Mouse (Mus musculus) mature B cell (primary cell): ENCODE measurements at regions not wholly inside any gene's neighbourhood (a gene's known extent, or its start where the extent isn't known, plus 50 kb on each side); places are given as distances from the start of the nearest gene placed in this dataset.
"Not testable (repeated sequence)": the region's sequence is repeated elsewhere in the genome, so short reads cannot be mapped to it uniquely, and the experiment has no call there.

Source experiments
- in situ Hi-C: fragments of 300-500 bp; cut with MboI; formaldehyde crosslinking; loops from 2 replicates; pipeline ENCODE4 v1.14.3; 2019

GRCm38 (mm10) chr17:81319605-81320004 is 122.0 kb upstream of the Gm11096 start:
- in situ Hi-C loops, result no loop called here

DNA sequence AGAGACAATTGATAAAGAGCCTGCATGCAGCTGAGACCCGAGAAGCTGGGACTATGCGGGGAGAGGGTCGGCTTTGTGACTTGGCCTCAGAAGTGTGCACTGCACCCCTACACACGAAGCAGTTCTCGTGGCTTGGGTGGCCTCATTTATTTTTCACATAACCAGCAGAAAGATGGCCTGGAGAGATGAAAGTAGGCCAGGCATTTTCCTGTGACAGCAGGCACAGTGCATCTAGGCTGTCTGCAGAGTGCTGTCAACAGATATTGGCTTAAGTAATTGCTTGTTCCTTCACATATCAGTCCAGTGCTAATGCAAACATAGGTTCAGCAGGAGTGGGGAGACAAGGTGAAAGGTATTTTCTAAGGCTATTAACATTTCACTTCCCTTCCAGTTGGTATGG is 124.9 kb upstream of the Gm11096 start:
- in situ Hi-C loops, result no loop called here

DNA sequence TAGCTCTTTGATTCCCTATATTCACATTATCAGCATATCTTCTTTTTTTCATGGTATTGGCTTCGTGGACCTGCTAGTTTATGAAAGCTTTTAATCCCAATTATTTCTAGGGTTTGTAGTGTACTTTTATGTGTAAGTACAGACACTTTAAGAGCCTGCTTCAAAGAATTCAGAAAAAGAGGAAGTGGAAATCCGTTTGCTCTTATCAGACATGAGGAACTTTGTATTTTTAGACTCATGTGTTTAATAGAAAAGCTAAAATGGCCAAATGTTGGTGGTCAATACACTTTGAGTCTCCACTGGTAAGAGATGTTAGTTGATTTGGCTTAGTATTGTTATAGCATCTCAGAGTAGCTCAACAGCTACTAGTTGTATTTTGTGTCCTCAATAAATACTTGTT is 135.7 kb upstream of the Gm11096 start:
- in situ Hi-C loops, result no loop called here

DNA sequence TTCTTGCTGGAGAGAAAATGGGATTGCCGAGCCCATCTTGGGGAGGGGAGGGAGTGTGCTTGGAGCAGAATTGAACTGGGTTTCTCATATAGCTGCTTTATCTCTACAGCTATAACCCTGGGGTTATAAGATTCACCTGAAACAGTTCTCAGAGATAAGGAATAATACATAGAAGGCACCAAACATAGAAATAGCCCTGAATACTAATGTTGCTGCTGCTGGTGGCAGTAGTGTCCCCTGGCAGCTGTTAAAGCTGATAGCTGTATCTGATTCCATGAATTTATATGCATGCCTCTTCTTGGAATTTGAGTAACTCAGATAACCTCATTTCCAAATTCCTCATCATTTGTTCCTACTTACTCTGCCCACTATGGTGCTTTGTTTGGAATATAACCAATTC is 137.0 kb upstream of the Gm11096 start:
- in situ Hi-C loops, result no loop called here

DNA sequence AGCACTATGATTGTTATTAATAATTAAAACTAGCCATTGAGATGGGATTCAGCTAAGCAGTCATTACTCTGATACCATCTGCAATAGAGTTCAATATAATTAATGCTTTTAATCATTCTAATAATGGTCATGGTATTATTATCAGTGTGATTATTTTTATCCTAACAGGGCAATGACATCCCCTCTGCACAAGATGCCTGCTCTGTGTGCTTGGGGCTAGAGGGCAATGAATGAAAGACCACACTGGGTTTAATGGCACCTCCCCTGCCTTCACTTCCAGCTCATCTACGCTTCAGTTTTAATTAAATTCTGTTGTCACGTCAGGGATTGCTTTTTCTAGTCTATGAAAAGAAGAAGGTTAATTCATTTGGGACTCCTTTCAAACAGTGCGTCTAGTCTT is 139.1 kb upstream of the Gm11096 start:
- in situ Hi-C loops, result no loop called here

DNA sequence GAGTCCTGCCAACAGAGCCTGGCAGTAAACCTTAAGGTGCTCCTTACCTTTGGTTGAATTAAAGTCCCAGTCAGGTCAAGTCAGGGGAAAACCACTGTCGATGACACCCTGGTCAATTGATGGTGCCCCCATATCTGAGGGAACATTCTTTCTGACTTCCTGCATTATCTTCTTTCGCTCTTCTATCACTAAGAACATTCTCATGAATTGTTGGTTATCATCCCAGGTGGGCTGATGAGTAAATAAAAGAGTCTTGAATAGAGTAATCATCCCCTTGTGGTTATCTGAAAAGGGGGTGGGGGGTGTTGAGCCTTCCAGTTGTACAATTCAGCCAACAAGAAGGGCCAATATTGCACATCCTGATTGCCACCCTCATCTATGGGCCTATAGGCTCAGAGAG is 149.7 kb upstream of the Gm11096 start:
- in situ Hi-C loops, result no loop called here

- in situ Hi-C loops, result no loop called here
Observed at GRCm38 (mm10) chr17:81282543-81282942, 159.0 kb upstream of the Gm11096 start.

GRCm38 (mm10) chr17:81270235-81270634 is 171.3 kb upstream of the Gm11096 start:
- in situ Hi-C loops, result no loop called here

DNA sequence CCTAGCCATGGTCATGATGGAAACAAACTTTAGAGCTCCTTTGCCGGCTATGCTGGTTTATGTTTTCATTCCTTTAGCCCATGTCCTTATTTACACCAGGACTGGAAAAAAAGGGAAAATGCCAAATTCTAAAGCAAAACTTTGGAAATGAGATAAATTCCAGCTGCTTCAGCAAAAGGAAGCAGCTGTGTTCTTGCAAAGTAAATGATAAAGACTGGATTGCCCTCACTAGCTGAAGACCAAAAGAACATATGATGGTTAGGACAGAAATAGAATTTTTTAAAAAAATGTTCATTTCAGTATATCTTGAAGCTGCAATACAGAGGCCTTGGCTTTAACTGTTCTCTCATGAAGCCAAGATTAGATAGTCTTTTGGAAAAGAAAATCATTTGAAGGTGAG is 179.6 kb upstream of the Gm11096 start:
- in situ Hi-C loops, result no loop called here

- in situ Hi-C loops, result no loop called here
Observed at GRCm38 (mm10) chr17:81260036-81260435, 181.5 kb upstream of the Gm11096 start.

DNA sequence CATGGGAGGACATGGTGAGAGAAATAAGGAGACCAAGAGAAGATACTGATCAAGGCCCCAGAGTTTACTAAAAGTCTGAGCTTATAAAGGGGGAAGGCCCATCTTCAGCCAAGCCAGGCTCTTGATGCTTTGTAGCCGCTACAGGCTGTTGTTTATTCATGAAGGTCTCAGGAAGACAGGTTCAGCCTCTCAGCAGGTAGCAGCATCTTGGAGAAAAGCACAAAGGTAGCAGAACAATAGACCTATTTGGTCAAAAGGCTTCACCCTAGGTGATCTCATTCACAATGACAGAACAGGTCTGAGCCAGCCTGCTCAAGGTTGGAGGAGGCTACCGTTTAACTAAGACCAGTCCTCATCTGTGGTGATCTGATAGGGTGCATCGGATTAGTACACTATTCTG is 185.5 kb upstream of the Gm11096 start:
- in situ Hi-C loops, result no loop called here

DNA sequence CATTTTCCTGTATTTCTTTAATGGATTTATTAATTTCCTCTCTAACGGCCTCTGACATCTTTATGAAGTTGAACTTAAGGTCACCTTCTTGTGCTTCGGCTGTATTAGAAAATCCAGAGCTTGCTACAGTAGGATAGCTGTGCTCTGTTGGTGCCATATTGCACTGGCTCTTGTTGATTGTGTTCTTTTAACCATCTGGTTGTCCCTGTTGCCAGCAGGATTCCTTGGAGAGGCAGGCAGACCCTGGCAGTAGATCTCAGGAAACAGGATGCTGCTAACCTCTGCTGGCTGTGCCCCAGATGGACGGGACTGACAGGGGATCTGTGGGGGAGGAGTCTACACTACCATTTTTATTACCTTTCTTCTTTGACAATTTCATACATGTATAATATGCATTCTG is 185.9 kb upstream of the Thumpd2 start:
- in situ Hi-C loops, result no loop called here

- in situ Hi-C loops, result no loop called here
Observed at GRCm38 (mm10) chr17:81246156-81246555, 181.3 kb upstream of the Thumpd2 start.

DNA sequence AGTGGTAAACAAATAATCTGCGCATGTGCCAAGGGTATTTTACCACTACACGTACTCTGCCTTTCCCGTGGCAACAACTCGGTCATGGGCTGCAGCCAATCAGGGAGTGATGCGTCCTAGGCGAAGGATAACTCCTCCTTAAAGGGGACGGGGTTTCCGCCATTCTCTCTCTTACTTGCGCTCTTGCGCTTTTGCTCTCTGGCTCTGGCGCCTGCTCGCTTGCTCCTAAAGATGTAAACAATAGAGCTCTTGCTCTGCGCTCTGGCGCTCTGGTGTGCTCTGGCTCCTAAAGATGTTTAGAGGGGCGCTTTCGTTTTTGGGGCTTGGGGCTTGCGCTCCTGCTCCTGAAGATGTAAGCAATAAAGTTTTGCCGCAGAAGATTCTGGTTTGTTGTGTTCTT is 166.9 kb upstream of the Thumpd2 start:
- in situ Hi-C loops, result not testable (repeated sequence)

- in situ Hi-C loops, result no loop called here
Observed at GRCm38 (mm10) chr17:81225281-81225680, 160.4 kb upstream of the Thumpd2 start.

GRCm38 (mm10) chr17:81221436-81221835 is 156.6 kb upstream of the Thumpd2 start:
- in situ Hi-C loops, result no loop called here

GRCm38 (mm10) chr17:81214844-81215243 is 150.0 kb upstream of the Thumpd2 start:
- in situ Hi-C loops, result no loop called here

- in situ Hi-C loops, result no loop called here
Observed at GRCm38 (mm10) chr17:81212043-81212442, 147.2 kb upstream of the Thumpd2 start.

DNA sequence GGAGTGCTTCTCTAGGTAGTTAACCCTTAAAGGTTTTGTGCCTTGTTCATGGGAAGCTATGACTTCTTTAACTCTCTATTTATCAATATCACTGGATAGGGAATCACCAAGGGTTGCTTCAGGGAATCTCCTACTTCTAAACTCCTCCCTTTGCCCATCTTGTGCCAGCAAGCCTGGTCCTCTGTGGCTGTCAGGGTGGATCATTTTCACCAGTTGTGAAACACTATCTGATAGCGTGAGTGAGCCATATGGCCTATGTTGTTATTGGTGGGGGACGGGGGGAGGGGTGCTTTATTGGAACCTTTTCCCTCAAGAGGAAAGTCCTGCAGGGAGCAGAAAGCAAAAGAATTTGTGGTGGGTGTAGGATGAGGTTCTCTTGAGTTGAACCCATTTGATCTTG is 145.5 kb upstream of the Thumpd2 start:
- in situ Hi-C loops, result no loop called here

DNA sequence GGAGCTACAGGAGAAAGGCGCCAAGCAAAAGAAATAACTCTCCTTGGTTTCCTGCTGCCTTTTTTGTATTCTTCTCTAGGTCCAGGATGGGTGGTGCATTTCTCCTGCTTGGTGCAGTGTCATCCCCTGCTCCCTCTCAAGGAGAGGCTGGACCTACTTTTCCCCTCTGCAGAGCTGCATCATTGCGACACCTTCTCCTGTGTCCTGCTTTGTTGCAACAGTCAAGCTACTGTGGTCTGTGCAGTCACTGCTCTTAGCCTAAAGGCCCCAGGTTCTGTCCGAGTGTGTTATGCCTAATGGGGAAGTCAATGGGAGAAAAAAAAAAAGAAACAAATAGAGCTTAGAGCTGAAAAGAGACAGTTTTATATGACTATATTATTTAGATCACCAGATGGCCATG is 144.4 kb upstream of the Thumpd2 start:
- in situ Hi-C loops, result no loop called here

GRCm38 (mm10) chr17:81201052-81201451 is 136.2 kb upstream of the Thumpd2 start:
- in situ Hi-C loops, result no loop called here

GRCm38 (mm10) chr17:81194006-81194405 is 129.1 kb upstream of the Thumpd2 start:
- in situ Hi-C loops, result loop anchor here (25.0 kb wide), 1 partner anchor 1768 kb away; no protein-coding TSS in a partner anchor

GRCm38 (mm10) chr17:81193230-81193871 is 128.5 kb upstream of the Thumpd2 start:
- in situ Hi-C loops, result loop anchor here (25.0 kb wide), 1 partner anchor 1769 kb away; no protein-coding TSS in a partner anchor

GRCm38 (mm10) chr17:81189996-81190395 is 125.1 kb upstream of the Thumpd2 start:
- in situ Hi-C loops, result loop anchor here (25.0 kb wide), 1 partner anchor 1772 kb away; no protein-coding TSS in a partner anchor
